Mouse (Mus musculus) v-Abl transformed pro-B cells (cell line): ENCODE results near the gene Pate2.

Experiments used
- in situ Hi-C, 2 experiments: fragments of 400-800 bp; cut with MboI; formaldehyde crosslinking; loops; one replicate each; pipeline ENCODE4 v1.15.1; 2025; ENCODE audit not compliant: unreplicated experiment in 2 of 2

Gene Pate2

DNA sequence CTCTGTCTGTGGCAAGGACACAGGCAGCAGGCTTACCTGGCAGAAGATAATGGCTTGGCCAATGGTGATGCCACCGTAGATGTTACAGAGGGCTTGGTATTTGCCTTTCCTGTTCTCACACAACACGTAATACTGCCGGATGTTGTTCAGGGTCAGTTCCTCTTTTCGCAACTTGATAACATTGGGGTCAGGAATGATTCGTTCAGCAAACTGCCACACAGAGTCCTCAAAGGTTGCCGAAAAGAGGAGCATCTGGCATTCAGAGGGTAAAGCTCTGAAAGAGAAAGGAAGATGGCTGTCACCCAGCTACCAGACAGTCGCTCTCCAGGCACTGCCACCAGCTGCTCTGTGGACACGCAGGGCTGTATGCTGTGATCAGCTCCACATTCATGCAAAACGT lies 23.3 kb upstream of the Pate2 start:
- in situ Hi-C loops: no loop called here

DNA sequence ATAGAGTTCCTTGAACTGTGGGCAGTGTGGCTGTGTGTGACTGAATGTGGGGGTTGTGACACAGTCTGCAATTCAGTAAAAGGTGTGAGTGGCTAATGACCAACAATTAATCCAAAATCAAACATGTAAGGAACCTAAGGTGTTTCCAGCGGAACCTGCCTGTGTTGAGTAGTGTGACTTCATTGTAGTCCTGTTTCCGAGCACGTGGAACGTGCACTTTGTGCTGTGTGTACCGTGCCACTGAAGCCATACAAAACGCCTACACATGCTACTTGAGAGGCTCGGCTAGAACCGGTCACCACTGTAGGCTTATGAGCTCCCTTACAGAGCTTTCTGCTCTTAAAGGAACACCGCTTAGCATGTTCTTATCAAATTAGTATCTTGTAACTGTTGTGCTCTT lies 21.6 kb upstream of the Pate2 start:
- in situ Hi-C loops: no loop called here

DNA sequence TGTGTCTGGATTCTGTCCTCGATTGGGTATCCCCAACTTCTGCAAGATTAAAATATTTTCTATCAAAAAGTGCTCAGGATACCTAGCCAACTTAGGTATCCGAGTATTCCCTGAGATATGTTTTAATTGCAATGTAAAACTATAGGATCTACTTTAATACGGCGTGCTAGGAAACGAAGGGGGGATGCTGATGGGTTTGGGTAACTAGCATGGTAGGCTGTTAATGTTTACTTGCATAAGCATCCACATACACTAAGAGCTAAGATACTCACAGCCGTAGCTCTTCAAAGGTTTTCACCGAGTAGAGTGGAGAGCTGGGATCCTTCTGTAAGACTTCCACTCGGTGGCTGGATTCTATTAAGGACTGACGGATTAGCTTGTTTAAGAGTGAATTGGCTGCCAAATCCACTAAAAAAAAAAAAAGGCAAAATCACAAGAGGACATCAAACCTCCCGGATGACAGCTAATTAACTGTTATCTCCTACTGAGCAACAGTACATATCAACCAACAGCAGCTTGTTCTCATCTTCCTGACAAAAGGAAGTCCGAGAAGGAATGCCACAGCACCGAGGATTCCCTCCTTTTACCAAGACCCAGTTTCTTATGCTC lies 13.5 kb upstream of the Pate2 start:
- in situ Hi-C loops: loop anchor here (25.0 kb wide), 3 partner anchors 1206 to 1781 kb away; partner anchors contain the start of genes Ccdc15 (in 1 of the 2) and Stt3a (in 1 of the 2)

DNA sequence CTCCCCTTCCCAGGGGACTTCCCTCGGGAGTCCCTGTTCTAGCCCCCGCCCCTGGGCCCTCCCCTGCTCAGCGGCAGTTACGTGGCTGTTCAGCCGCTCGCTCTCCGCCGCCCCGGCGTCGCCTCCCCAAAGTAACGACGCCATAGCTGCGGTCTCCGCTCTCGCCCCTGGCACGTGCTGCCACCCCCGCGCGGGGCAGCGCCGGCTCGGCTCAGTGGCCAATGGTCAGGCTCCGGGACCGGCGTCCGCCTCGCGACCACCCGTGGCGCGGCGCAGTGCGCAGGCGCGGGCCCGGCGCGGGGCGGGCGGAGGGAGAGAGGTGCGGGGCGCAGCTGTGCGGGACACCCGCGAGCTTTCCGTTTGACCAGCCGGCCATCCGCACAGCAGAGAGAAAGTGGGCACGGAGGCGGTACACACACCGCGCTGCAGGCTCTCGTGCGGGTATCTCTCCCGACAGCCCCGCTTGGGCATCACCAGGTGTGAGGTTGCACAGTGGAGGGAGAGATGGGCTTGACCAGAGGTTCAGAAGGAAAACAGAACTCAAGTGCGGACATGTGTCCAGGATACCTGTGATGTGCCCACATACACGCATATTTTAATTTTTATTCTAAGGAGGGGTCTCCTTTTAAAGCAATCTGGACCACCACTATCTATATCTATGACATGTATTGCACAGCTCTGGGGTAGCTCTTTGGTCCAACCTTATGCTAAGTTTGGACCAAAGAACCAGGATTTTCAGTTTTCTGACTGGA lies 11.7 kb upstream of the Pate2 start, which contains the start of the genes Ddx25 and Pus3:
Gene Ddx25 (minus strand): TSS at position 272 of the 752 bp plus-strand sequence.
Gene Pus3 (plus strand): TSS at position 339 of the 752 bp plus-strand sequence.
- in situ Hi-C loops: loop anchor here (25.0 kb wide), 3 partner anchors 1204 to 1779 kb away; partner anchors contain the start of genes Ccdc15 (in 1 of the 2) and Stt3a (in 1 of the 2)

DNA sequence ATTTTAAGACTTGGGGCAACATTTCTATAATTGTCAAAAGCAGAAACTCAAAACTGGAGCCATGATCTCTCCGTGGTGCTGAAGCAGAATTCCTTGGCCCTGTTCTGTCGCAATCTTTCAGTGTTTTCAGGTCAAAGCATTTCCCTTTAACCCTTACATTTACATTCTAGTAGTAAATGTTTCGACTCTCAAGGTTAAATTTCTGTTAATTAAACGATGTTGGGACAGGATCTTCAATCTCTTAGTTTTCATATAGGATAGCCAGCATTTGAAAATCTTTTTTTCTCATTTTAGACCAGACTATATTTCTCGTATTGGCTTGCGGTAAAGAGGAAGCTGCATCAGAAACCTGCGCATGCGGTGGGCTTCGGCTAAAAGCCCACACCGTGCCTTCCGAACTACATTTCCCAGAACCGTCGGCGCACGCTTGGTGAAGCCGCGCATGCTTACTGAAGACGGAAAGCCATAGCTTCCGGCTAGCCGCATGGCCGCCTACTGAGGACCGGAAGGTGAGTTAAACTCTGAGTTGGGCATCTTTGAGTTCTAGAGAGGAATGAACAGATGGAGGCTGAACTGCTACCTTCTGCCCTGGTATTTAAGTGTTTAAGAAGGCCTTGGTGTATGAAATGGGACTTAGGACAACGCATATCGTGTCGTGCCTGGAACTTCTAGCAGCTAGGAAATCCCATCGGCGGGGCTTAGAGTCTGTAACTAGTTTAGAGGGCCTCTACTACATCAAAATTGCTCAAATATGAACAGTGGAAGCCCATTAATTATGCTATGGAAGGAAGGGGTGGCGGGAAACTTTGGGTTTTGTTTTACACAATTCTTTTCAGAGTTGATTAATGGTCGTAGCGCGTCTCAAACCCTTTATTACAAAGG lies 10.8 kb upstream of the Pate2 start:
- in situ Hi-C loops: loop anchor here (25.0 kb wide), 3 partner anchors 1203 to 1778 kb away; partner anchors contain the start of genes Ccdc15 (in 1 of the 2) and Stt3a (in 1 of the 2)

DNA sequence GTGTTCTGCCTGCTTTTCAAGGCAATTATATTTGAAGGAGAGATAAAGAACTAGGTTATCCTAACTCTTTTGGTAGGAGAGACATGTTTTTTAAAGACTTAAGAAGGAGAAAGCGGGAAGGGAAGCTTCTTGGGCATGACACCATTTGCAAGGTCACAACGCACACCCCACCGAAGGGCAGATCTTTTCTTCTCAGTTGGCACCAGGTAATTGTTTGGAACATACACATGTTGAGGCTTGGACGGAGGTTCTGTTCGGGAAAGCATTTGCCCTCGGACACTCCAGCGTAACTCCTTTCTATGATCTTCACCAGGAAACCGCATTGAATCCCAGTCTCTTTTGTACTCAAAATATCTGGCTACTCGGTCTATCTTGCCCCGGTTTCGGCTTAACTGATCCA lies 9.0 kb upstream of the Pate2 start:
- in situ Hi-C loops: loop anchor here (10.0 to 25.0 kb wide), 5 partner anchors 356 to 1776 kb away; partner anchors contain the start of genes Ccdc15 (in 1 of the 2), Srpr (in 1 of the 2), Stt3a (in 1 of the 2) and Tirap (in 1 of the 2)

DNA sequence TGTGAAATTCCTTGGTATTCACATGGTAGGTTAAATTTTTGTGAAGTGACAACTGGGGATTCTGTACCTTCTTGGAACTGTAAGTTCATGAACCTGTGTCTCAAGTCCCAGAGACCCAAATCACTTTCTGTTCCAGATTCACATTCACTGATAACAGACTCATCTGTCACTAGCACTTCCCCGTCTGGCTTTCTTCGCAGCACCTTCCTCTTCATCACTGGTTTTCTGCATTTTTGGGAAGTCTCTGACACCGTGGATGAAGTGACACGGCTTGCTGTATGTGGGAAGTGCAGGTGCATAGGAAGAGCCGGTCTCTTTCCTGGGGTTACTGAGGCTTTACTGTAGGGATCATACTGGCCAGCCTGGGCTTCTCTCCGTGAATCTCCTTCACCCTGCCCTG lies 8.5 kb upstream of the Pate2 start:
- in situ Hi-C loops: loop anchor here (10.0 to 25.0 kb wide), 5 partner anchors 357 to 1776 kb away; partner anchors contain the start of genes Ccdc15 (in 1 of the 2), Srpr (in 1 of the 2), Stt3a (in 1 of the 2) and Tirap (in 1 of the 2)

DNA sequence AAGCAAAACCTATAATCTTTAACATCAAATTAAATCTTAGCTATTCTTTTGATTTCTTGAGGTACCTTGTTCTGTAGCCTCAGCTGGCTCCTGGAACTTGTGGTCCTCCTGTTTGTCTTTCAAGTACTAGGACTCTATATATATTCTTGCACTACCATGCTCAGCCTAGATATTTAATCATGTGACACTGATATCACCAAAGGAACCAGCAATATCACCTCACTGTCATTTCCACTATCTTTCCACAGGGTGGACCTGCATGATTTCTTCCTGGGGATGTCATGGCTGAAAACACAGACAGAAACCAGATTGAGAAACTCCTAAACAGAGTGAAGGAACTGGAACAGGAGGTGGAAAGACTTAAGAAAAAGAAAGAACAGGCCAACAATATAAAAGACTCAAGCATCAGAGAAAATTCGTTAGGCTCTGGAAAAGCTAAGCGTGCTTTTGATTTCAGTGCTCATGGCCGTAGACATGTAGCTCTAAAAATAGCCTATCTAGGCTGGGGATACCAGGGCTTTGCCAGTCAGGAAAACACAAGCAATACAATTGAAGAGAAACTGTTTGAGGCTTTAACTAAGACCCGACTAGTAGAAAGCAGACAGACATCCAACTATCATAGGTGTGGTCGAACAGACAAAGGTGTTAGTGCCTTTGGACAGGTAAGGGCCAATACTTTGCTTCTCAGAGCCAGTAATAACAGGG lies 5.4 kb upstream of the Pate2 start:
- in situ Hi-C loops: loop anchor here (10.0 to 25.0 kb wide), 5 partner anchors 360 to 1773 kb away; partner anchors contain the start of genes Ccdc15 (in 1 of the 2), Srpr (in 1 of the 2), Stt3a (in 1 of the 2) and Tirap (in 1 of the 2)

DNA sequence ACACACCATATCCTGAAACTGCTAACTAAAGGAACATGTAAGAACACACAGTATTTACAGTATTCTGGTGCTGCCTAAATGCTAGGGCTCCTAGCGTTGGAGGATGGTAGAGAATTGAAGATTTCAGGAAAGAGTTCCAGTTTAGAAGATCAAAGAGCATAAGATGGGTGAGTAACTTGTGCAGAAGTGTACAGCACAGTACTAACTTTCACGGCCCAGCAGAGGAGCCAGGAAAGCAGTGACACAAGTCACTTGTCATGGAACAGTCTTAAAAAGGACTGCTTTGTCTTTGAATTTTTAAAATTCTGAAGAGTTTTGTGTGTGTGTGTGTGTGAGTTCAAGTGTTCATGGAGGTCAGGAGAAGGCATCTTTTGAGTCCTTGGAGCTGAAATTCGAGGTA lies 2.1 kb upstream of the Pate2 start:
- in situ Hi-C loops: loop anchor here (10.0 to 25.0 kb wide), 5 partner anchors 363 to 1769 kb away; partner anchors contain the start of genes Ccdc15 (in 1 of the 2), Srpr (in 1 of the 2), Stt3a (in 1 of the 2) and Tirap (in 1 of the 2)

DNA sequence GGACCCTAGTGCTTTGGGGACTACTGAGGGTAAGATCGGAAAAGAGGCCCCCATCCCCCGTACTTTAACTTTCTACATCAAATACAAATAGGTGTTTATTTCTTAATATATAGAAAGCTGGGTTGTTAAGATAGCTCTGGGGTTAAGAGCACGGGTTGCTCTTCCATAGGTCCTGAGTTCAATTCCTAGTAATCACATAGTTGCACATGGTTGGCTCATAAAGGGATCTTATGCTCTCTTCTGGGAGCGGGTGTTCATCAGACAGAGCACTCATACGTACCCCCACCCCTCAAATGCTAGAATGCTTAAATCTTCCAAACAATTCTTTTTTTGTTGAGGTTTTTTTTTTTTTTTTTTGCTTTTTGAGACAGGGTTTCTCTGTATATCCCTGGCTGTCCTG lies 579 bp downstream of the Pate2 start:
- in situ Hi-C loops: loop anchor here (25.0 kb wide), 3 partner anchors 1192 to 1767 kb away; partner anchors contain the start of genes Ccdc15 (in 1 of the 2) and Stt3a (in 1 of the 2)

DNA sequence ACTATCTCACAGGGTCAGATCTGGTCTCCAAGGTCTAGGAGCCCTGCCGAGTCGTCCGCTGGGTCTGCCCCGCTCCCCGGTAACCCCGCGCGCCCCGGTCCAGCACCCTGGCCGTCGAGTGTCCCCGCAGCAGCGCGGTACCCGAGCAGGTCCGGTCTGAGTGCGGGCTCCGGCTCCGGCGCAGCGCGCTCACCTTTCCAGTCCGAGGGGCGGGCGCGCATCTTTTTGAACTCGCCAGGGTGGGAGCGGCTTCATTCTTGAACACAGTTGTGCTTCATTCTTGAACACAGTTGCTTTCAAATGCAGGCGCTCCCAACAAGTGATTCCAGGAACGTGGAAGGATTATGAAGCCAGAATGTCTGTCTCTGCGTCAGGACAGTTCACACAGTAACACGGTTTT lies 4.3 kb downstream of the Pate2 start:
- in situ Hi-C loops: loop anchor here (25.0 kb wide), 3 partner anchors 1188 to 1763 kb away; partner anchors contain the start of genes Ccdc15 (in 1 of the 2) and Stt3a (in 1 of the 2)

DNA sequence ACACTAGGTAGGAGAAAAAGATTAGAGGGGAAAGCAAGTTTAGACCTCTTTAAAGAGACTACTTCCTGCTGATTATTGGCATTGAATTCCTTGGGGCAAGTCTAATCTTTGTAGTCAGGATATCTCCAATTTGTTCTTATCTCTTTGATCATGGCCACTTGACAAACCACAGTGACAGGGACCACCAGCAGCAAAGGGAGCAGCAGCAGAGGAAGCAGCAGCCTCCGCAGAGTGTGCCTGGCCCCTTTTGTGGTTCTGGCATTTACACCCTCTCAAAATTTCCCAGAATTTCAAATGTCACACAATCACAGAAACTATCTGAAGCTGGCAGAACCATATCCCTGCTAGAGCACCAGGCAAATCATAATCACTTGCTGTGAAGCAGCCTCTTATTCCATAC lies 17.6 kb downstream of the Pate2 start:
- in situ Hi-C loops: loop anchor here (25.0 kb wide), 1 partner anchor 1125 kb away; no protein-coding TSS in a partner anchor

DNA sequence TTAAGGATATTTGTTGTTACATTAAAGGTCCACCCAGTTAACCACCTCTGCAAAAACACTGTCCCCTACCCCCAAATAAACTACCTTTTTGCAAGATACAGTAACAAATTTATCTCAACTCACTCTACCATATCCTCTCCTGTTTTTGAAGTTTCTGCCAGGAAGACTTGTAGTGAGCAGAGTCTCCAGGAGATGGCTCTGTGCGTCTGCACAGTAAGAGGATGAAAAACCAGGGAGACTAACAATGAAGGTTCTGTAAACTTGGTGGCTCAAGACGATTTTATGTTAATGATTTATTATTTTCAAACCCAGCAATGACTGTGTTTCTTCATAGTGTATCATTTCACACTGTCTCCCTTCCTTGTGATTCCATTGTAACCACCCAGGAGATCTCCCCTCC lies 22.8 kb downstream of the Pate2 start:
- in situ Hi-C loops: loop anchor here (25.0 kb wide), 1 partner anchor 1119 kb away; no protein-coding TSS in a partner anchor

DNA sequence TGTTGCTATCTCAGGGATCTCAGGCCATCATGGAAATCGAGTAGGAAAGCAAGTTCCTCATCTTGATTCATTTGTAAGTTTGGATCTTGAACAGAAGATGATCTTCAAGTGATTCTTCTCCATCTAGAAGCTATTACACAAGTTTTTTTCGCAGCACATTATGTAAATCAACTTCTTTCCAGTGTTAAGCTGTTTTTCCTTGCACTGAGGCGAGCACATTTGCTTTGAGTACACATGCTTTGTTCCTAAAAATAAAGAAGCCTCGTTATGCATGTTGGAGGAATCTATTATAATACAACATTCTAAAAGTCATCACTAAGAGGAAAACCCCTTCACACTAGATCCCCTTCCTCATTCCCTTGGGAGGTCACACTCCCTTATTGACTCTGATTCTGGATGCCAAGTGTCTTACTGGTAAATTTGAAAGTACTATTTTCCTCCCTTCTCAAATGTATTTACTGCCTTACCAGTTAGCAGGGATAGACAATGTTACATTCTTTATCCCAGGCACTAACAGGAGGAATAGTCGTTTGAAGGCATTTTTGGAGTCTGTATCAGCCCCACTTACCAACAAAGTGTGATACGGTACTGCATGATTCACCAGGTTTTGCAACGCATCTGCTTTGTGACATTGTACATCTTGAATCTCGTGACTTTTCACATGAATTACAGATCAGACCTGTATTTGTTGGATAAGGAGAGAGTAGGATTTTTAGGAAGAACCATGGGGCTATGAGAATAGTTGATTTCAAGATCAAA lies 37.7 kb downstream of the Pate2 start:
- in situ Hi-C loops: no loop called here

DNA sequence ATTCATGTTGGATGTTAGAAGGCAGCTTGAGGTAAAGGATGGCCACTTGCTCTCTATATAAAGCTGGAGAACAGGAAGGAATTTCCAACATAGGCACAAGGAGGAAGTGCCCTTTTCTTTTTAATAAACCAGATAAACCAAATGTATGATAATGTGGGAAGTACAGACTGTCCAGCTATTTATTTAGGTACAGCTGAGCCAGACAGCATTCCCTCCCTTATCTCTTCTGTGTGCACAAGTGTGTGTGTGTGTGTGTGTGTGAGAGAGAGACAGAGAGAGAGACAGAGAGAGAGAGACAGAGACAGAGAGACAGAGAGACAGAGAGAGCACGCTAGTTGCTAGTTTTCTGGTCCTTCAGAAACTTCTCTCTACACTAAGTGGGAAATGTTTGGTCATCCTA lies 41.8 kb downstream of the Pate2 start, which contains the start of gene Pate4:
Gene Pate4 (minus strand): TSS at position 101 of the 400 bp plus-strand sequence.
- in situ Hi-C loops: loop anchor here (5.0 to 10.0 kb wide), 2 partner anchors 77 to 80 kb away; no protein-coding TSS in a partner anchor

DNA sequence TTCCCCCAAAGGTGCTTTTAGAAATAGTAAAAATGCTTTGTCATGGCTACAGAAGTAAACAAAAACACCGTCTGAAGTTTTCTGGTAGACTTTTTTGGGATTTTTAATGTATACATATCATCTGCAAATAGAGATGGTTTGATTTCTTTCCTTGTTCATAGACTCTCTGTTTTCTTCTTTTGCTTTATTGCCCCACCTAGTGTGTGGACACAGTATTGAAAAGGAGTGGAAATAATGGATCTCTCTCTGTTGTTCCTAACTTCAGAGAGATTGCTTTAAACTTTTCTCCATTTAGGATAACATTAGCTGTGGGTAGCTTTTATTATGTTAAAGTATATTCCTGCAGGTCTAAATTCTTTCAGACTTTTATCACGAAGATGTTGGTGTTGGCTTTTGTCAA lies 43.9 kb downstream of the Pate2 start:
- in situ Hi-C loops: loop anchor here (5.0 to 10.0 kb wide), 2 partner anchors 79 to 82 kb away; no protein-coding TSS in a partner anchor

DNA sequence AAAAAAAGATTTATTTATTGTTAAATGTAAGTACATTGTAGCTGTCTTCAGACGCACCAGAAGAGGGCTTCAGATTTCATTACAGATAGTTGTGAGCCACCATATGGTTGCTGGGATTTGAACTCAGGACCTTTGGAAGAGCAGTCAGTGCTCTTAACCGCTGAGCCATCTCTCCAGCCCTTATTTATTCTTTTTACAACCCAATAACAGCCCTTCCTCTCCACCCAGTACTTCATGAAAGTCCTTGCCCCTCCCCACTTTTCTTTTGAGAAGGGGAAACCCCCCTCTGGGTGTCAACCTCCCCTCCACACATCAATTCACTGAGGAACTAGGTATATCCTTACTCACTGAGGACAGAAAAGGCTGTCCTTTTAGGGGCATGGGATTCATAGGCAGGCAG lies 46.7 kb downstream of the Pate2 start:
- in situ Hi-C loops: loop anchor here (5.0 to 10.0 kb wide), 2 partner anchors 82 to 334 kb away; no protein-coding TSS in a partner anchor

DNA sequence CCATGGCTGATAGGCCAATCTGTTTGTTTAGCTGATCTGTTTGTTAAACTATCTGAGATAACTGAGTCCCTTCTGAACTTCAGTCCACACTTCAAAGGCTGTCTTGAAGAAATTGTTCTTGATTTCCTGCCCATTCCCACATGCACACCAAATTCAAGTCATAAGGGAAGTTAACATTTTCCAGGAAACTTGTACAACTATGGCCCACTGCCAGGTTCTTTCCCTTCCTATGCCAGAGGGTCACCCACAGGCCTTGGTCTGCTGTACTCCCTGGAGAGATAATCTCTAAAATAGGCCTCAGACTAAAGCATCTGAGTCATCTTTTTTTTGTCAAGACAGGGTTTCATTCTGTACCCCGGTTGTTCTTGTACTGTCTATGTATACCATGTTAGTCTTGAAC lies 62.9 kb downstream of the Pate2 start:
- in situ Hi-C loops: no loop called here
